Mouse (Mus musculus) G1E (cell line): ENCODE data around the gene Dock2.

Source experiments
- CTCF ChIP-seq: IDR thresholded peaks from 2 replicates; pipeline ENCODE4 v1.5.1; 2012; ENCODE audit warnings: low read depth, low read length, inconsistent platforms, mixed read lengths
- GATA1 ChIP-seq: IDR thresholded peaks from 2 replicates; pipeline ENCODE4 v1.6.1; 2012; ENCODE audit warnings: borderline replicate concordance, low read length, inconsistent platforms, mixed read lengths
- POLR2AphosphoS5 ChIP-seq: IDR thresholded peaks from 2 replicates; pipeline ENCODE4 v1.6.1; 2012; ENCODE audit warnings: low read depth, low read length, inconsistent platforms; ENCODE audit not compliant: insufficient replicate concordance
- TAL1 ChIP-seq: conservative IDR thresholded peaks from 2 replicates; pipeline ENCODE4 v1.6.1; 2012; ENCODE audit warnings: low read depth, low read length, inconsistent platforms, mixed read lengths

- TF ChIP-seq CTCF: no peak
- TF ChIP-seq GATA1: no peak
- no peak for TF ChIP-seq POLR2AphosphoS5
- no peak for TF ChIP-seq TAL1
These were observed 411.5 kb downstream of the Dock2 start for GRCm38 (mm10) chr11:34372224-34372623.
